Mouse (Mus musculus): ENCODE data around the gene Eef1akmt3. TPM values are rescaled to one million over a fixed set of nuclear protein-coding genes. Genes with fewer than 3 reads are reported as not detected.
A peak's percentile ranks its signal among the peaks of the same experiment; 100 is the strongest.

Eef1akmt3 gene
- polyA plus RNA-seq, 1 experiment from 2014 or later, result 0.07 TPM

DNA sequence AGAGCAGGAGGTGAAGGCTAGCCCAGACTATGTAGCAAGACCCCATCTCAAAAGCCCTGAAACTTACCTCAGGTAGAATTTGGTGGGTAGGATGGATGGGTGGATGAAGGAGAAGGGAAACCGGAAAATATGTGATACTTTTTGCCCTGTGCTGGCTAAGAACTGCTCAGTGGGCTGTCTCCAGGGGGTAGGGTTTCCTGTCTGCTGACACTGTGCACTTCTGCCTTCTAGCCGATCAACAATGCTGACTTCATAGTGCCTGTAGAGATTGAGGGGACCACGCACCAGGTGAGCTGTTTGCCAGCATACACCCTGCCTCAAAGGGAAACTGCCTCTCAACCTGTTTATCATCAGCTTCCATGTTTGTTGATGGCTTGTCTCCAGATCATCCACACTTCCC lies 47.7 kb downstream of the Eef1akmt3 start:
- H3K9me3 ChIP-seq (replicated peaks), result no peaks in the 10 kb centered on the region
- H3K4me1 ChIP-seq (replicated peaks), result peaks cover 28% of the 10 kb centered on the region
- no peak overlapping the region for H3K27ac ChIP-seq
- DNase-seq (no peak), ATAC-seq (ENCODE audit: low read depth) (no peak)
- no peaks in the 10 kb centered on the region for H3K27me3 ChIP-seq
- no peak overlapping the region for H3K4me3 ChIP-seq (replicated peaks)
- H3K36me3 ChIP-seq, result peaks cover 63% of the 10 kb centered on the region
- no peak overlapping the region for H3K9ac ChIP-seq
- whole genome bisulfite sequencing (ENCODE audit: insufficient replicate concordance), result 82% methylated on average over 3 of the region's 3 CpGs
- H3K4me2 ChIP-seq, result no peak overlapping the region

DNA sequence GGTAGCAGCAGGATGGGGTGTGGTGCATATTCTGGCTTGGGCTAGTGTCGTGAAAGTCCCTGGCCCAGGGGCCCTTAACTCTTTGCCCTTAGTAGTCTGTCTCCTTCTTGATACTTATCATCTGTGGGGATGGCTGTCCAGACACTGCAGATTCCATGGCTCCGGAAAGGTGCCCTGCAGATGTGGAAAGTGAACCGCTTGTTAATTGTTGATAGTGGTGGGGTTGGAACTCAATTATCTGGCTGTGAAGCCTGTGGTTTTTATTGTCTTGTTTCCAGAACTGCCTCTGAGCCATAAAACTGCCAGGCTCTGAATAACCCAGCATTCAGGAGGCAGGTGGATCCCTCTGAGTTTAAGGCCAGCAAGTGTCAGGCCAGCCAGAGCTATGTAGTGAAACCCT lies 49.6 kb downstream of the Eef1akmt3 start:
- peaks cover 41% of the 10 kb centered on the region for H3K4me1 ChIP-seq (replicated peaks)
- DNase-seq (no peak), ATAC-seq (ENCODE audit: low read depth) (no peak)
- no peak overlapping the region for H3K27ac ChIP-seq
- WGBS (ENCODE audit: insufficient replicate concordance), result 70% methylated on average over 3 of the region's 3 CpGs
- H3K27me3 ChIP-seq, result no peaks in the 10 kb centered on the region
- H3K9me3 ChIP-seq (replicated peaks), result no peaks in the 10 kb centered on the region
- peaks cover 48% of the 10 kb centered on the region for H3K36me3 ChIP-seq
- H3K4me3 ChIP-seq (replicated peaks), result no peak overlapping the region
- no peak overlapping the region for H3K4me2 ChIP-seq
- H3K9ac ChIP-seq, result no peak overlapping the region

- Histone ChIP-seq H3K4me2 (no peak overlapping the region), H3K9ac (no peak overlapping the region), H3K9me3 (replicated peaks) (no peaks in the 10 kb centered on the region), H3K27ac (no peak overlapping the region), H3K4me1 (replicated peaks) (peaks cover 53% of the 10 kb centered on the region), H3K4me3 (replicated peaks) (no peak overlapping the region), H3K36me3 (peaks cover 41% of the 10 kb centered on the region), H3K27me3 (no peaks in the 10 kb centered on the region)
- peak; percentile 68 for ATAC-seq (ENCODE audit: low read depth)
- DNase-seq, result peak; percentile 68
- 59% methylated on average over 7 of the region's 7 CpGs for WGBS (ENCODE audit: insufficient replicate concordance)
Observed at GRCm38 (mm10) chr10:126990313-126991056, 50.8 kb downstream of the Eef1akmt3 start.

DNA sequence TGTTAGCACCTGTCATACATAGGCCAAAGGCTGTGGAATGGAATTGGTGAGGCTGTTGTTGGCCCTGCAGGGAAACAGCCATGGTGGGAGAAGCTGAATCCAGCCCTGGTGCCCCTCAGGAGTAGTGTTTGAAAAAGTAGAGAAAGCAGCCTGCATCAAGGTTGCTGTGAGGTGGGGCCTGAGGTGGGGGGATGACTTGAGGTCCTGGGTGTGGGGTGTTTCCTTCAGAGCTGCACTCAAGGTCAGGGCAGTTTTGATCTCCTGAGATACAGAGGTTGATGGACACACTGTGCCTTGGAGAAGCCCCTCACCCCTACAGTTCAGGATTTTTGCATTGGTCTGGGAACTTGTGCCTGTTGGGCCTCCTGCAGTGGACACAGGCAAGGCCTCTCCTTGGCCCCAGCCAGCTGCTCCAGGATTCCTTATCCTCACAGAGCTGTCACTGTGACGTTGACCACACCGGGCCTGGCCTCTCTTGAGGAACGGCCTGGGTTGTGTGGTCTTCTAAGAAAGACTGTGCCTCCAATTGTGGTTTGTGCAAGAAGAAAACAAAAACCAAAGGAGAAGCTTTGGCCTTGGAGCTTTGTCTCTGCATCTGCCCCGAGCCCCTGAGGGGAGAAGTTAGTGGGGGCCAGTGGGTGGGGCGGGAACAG lies 52.7 kb downstream of the Eef1akmt3 start:
- no peak for DNase-seq
- Histone ChIP-seq H3K4me3 (replicated peaks) (no peak overlapping the region), H3K36me3 (peaks cover 30% of the 10 kb centered on the region), H3K27me3 (no peaks in the 10 kb centered on the region), H3K9ac (no peak overlapping the region), H3K4me1 (replicated peaks) (peaks cover 69% of the 10 kb centered on the region), H3K27ac (peak overlapping the region; percentile 23; the same call in 1 of the 2 replicates), H3K4me2 (no peak overlapping the region), H3K9me3 (replicated peaks) (no peaks in the 10 kb centered on the region)
- WGBS (ENCODE audit: insufficient replicate concordance), result 22% methylated on average over 5 of the region's 5 CpGs
- no peak for ATAC-seq (ENCODE audit: low read depth)

GRCm38 (mm10) chr10:126987183-126988118 lies 53.9 kb downstream of the Eef1akmt3 start:
- H3K27ac ChIP-seq, result peak overlapping the region; percentile 51; the same call in 1 of the 2 replicates

GRCm38 (mm10) chr10:126986541-126986961 lies 54.8 kb downstream of the Eef1akmt3 start:
- H3K9ac ChIP-seq, result no peak overlapping the region
- ATAC-seq (ENCODE audit: low read depth), result 0 out of 2 replicates have a peak, but pooled peaks have one; percentile 11
- no peaks in the 10 kb centered on the region for H3K27me3 ChIP-seq
- peaks cover 90% of the 10 kb centered on the region for H3K4me1 ChIP-seq (replicated peaks)
- 0 out of 2 replicates have a peak overlapping the region, but pooled peaks have one; percentile 12 for H3K4me2 ChIP-seq
- no peak overlapping the region for H3K4me3 ChIP-seq (replicated peaks)
- DNase-seq, result no peak
- 70% methylated on average over 4 of the region's 4 CpGs for WGBS (ENCODE audit: insufficient replicate concordance)
- no peaks in the 10 kb centered on the region for H3K9me3 ChIP-seq (replicated peaks)
- H3K27ac ChIP-seq, result peak overlapping the region; percentile 43; the same call in 1 of the 2 replicates
- H3K36me3 ChIP-seq, result peaks cover 11% of the 10 kb centered on the region

More at GRCm38 (mm10) chr10:126987183-126988118, 53.9 kb downstream of the Eef1akmt3 start:
- no peak overlapping the region for H3K9ac ChIP-seq
- H3K4me2 ChIP-seq, result peak overlapping the region; percentile 12; the same call in 1 of the 2 replicates
- ATAC-seq (ENCODE audit: low read depth) (no peak), DNase-seq (no peak)
- peaks cover 81% of the 10 kb centered on the region for H3K4me1 ChIP-seq (replicated peaks)
- H3K9me3 ChIP-seq (replicated peaks), result no peaks in the 10 kb centered on the region
- H3K4me3 ChIP-seq (replicated peaks), result no peak overlapping the region
- H3K36me3 ChIP-seq, result peaks cover 19% of the 10 kb centered on the region
- 33% methylated on average over 8 of the region's 8 CpGs for WGBS (ENCODE audit: insufficient replicate concordance)
- no peaks in the 10 kb centered on the region for H3K27me3 ChIP-seq

GRCm38 (mm10) chr10:126985579-126985978 lies 55.7 kb downstream of the Eef1akmt3 start:
- Histone ChIP-seq H3K9me3 (replicated peaks) (no peaks in the 10 kb centered on the region), H3K9ac (no peak overlapping the region), H3K27ac (no peak overlapping the region), H3K4me3 (replicated peaks) (no peak overlapping the region), H3K4me2 (no peak overlapping the region), H3K4me1 (replicated peaks) (peaks cover 91% of the 10 kb centered on the region), H3K27me3 (peaks cover under 1% of the 10 kb centered on the region; the same call in 1 of the 2 replicates), H3K36me3 (0 out of 2 replicates have a peak, but pooled peaks cover 8% of the 10 kb centered on the region)
- no peak for ATAC-seq (ENCODE audit: low read depth)
- no peak for DNase-seq
- 89% methylated on average over 9 of the region's 9 CpGs for WGBS (ENCODE audit: insufficient replicate concordance)

GRCm38 (mm10) chr10:126985127-126985526 lies 56.2 kb downstream of the Eef1akmt3 start:
- Histone ChIP-seq H3K4me1 (replicated peaks) (peaks cover 91% of the 10 kb centered on the region), H3K4me2 (no peak overlapping the region), H3K27ac (no peak overlapping the region), H3K9ac (no peak overlapping the region), H3K9me3 (replicated peaks) (no peaks in the 10 kb centered on the region), H3K4me3 (replicated peaks) (no peak overlapping the region), H3K27me3 (peaks cover 4% of the 10 kb centered on the region; the same call in 1 of the 2 replicates), H3K36me3 (0 out of 2 replicates have a peak, but pooled peaks cover 8% of the 10 kb centered on the region)
- no peak for ATAC-seq (ENCODE audit: low read depth)
- 75% methylated on average over 4 of the region's 4 CpGs for WGBS (ENCODE audit: insufficient replicate concordance)
- DNase-seq, result no peak

GRCm38 (mm10) chr10:126984189-126985004 lies 56.9 kb downstream of the Eef1akmt3 start:
- no peaks in the 10 kb centered on the region for H3K9me3 ChIP-seq (replicated peaks)
- H3K27ac ChIP-seq, result peak overlapping the region; percentile 23; the same call in 1 of the 2 replicates
- H3K27me3 ChIP-seq, result peaks cover 4% of the 10 kb centered on the region; the same call in 1 of the 2 replicates
- H3K4me3 ChIP-seq (replicated peaks), result no peak overlapping the region
- H3K9ac ChIP-seq, result peak overlapping the region; percentile 29; the same call in 1 of the 2 replicates
- 58% methylated on average over 5 of the region's 5 CpGs for WGBS (ENCODE audit: insufficient replicate concordance)
- ATAC-seq (ENCODE audit: low read depth), result no peak
- peaks cover 93% of the 10 kb centered on the region for H3K4me1 ChIP-seq (replicated peaks)
- H3K4me2 ChIP-seq, result no peak overlapping the region; the same call in 1 of the 2 replicates
- no peak for DNase-seq
- H3K36me3 ChIP-seq, result 0 out of 2 replicates have a peak, but pooled peaks cover 8% of the 10 kb centered on the region

DNA sequence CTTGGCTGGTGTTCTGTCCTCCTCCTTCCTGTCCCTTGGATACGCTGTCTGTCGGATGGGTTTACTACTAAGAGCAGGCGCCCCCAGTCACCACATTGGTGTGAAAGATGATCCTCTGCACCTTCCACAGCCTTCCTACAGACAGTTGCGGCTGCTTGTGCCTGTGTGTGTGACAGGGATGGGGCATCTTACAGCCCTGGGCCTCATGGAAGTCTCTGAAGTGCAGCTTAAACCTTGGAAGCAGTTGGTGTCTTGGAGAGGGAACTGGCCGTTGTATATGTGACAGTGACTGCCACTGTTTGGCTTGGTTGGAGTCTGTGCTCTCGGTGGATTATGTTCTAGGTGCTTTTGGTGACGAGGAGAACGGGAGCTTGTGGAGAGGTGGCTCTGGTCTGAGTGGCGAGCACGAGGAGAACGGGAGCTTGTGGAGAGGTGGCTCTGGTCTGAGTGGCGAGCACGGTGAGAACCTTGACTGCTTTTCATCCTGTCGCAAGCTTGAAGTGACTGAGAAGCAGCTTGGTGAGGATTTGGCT lies 58.1 kb downstream of the Eef1akmt3 start:
- WGBS (ENCODE audit: insufficient replicate concordance), result 64% methylated on average over 14 of the region's 14 CpGs
- ATAC-seq (ENCODE audit: low read depth), result no peak
- Histone ChIP-seq H3K9me3 (replicated peaks) (no peaks in the 10 kb centered on the region), H3K27ac (no peak overlapping the region), H3K4me3 (replicated peaks) (no peak overlapping the region), H3K9ac (no peak overlapping the region), H3K4me2 (peak overlapping the region; percentile 86), H3K36me3 (0 out of 2 replicates have a peak, but pooled peaks cover 8% of the 10 kb centered on the region), H3K27me3 (peaks cover 4% of the 10 kb centered on the region; the same call in 1 of the 2 replicates), H3K4me1 (replicated peaks) (peaks cover 84% of the 10 kb centered on the region)
- DNase-seq, result no peak

Data from liver, embryonic 13.5 days (tissue).